In the genomic region with DNA sequence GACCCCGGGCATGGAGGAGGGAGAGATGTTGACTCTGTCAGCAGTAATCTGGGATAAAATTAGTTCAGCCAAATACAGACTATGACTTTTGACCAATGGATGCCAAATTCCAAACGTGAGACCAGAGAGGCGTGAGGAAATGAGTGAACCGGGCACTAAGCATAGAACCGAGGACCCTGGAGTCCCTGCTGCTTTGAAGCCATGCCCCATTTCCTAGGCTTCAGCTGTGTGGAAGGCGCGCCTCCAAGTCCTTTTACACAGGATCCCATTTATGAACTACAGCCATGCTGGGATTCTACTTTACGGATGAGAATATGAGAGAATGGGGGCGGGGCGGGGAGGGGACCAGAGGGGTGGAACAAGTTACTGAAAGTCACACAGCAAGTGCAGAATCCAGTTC, we compare ENCODE assay signal across 8 mouse cellular contexts.
DNase-seq lines count a peak whose midpoint lies in the region; ATAC-seq and TF ChIP-seq lines count a peak whose summit lies in the region.

No protein-coding gene starts in this region.

- 0 out of 2 replicates have a peak, but pooled peaks cover 5% of the 10 kb centered on the region for H3K9me3 ChIP-seq in heart, embryonic 15.5 days (replicated peaks)
- no peaks in the 10 kb centered on the region for H3K9me3 ChIP-seq in neural tube, embryonic 11.5 days (ENCODE audit: control insufficient read depth, low read length)
- H3K9me3 ChIP-seq in hindbrain, embryonic 16.5 days (ENCODE audit: control insufficient read depth, low read length), result no peaks in the 10 kb centered on the region
- no peaks in the 10 kb centered on the region for H3K9me3 ChIP-seq in stomach, postnatal 0 days (ENCODE audit: control insufficient read depth, low read length)

- WGBS in heart, embryonic 15.5 days, result 55% methylated on average over 10 of the region's 10 CpGs
- 67% methylated on average over 10 of the region's 10 CpGs for WGBS in neural tube, embryonic 11.5 days
- 62% methylated on average over 10 of the region's 10 CpGs for WGBS in hindbrain, embryonic 16.5 days
- 48% methylated on average over 10 of the region's 10 CpGs for WGBS in stomach, postnatal 0 days

- no peak overlapping the region; the same call in 1 of the 2 replicates for H3K4me2 ChIP-seq in heart, embryonic 15.5 days
- no peak overlapping the region for H3K4me2 ChIP-seq in neural tube, embryonic 11.5 days (ENCODE audit: low read depth)
- H3K4me2 ChIP-seq in hindbrain, embryonic 16.5 days (ENCODE audit: low read length), result no peak overlapping the region
- H3K4me2 ChIP-seq in stomach, postnatal 0 days (replicated peaks; ENCODE audit: low read depth), result 0 out of 2 replicates have a peak overlapping the region, but pooled peaks have one; percentile 23

- no peak overlapping the region for H3K9ac ChIP-seq in heart, embryonic 15.5 days
- no peak overlapping the region for H3K9ac ChIP-seq in neural tube, embryonic 11.5 days (ENCODE audit: low read length)
- H3K9ac ChIP-seq in hindbrain, embryonic 16.5 days (ENCODE audit: low read depth, low read length), result no peak overlapping the region
- no peak overlapping the region for H3K9ac ChIP-seq in stomach, postnatal 0 days (ENCODE audit: low read length)

- DNase-seq in heart, adult 8-10 months (ENCODE audit: low spot score), result no peak
- peak; percentile 35 for DNase-seq in neural tube, embryonic 11.5 days (ENCODE audit: low spot score)
- no peak for DNase-seq in neural tube, embryonic 10.5 days (ENCODE audit: extremely low spot score, low spot score)
- no peak for DNase-seq in stomach, postnatal 0 days (ENCODE audit: low spot score)
- DNase-seq in layer of hippocampus, postnatal 36 days, result no peak
- DNase-seq in left cerebral cortex, adult 8-10 months (ENCODE audit: low spot score in 2 of 2), result no peak

- H3K4me1 ChIP-seq in heart, embryonic 15.5 days (replicated peaks), result peaks cover 18% of the 10 kb centered on the region
- H3K4me1 ChIP-seq in neural tube, embryonic 11.5 days (ENCODE audit: control insufficient read depth, insufficient read depth, low read length), result peaks cover 6% of the 10 kb centered on the region; the same call in 1 of the 2 replicates
- peaks cover 14% of the 10 kb centered on the region for H3K4me1 ChIP-seq in hindbrain, embryonic 16.5 days (ENCODE audit: control insufficient read depth, insufficient read depth, low read depth, low read length)
- no peaks in the 10 kb centered on the region; the same call in none of the 2 replicates for H3K4me1 ChIP-seq in stomach, postnatal 0 days (replicated peaks; ENCODE audit: control insufficient read depth, insufficient read depth)

- H3K27ac ChIP-seq in heart, embryonic 15.5 days, result peak overlapping the region; percentile 54
- H3K27ac ChIP-seq in neural tube, embryonic 11.5 days (ENCODE audit: low read depth, low read length), result peak overlapping the region; percentile 45; the same call in 1 of the 2 replicates
- H3K27ac ChIP-seq in hindbrain, embryonic 16.5 days (ENCODE audit: low read depth, low read length), result peak overlapping the region; percentile 25; the same call in 1 of the 2 replicates
- H3K27ac ChIP-seq in stomach, postnatal 0 days (replicated peaks), result peak overlapping the region; percentile 78

- no peak overlapping the region for H3K4me3 ChIP-seq in heart, embryonic 15.5 days
- H3K4me3 ChIP-seq in neural tube, embryonic 11.5 days (ENCODE audit: low read depth, low read length), result no peak overlapping the region
- no peak overlapping the region for H3K4me3 ChIP-seq in hindbrain, embryonic 16.5 days (ENCODE audit: low read length)
- no peak overlapping the region for H3K4me3 ChIP-seq in stomach, postnatal 0 days (ENCODE audit: low read depth, low read length)

- TF ChIP-seq CTCF in stomach, postnatal 0 days (IDR thresholded peaks at IDR 0.05; ENCODE audit: low read depth), result no peak

- H3K27me3 ChIP-seq in heart, embryonic 15.5 days, result no peaks in the 10 kb centered on the region
- H3K27me3 ChIP-seq in neural tube, embryonic 11.5 days (ENCODE audit: control insufficient read depth, insufficient read depth, low read length), result no peaks in the 10 kb centered on the region
- H3K27me3 ChIP-seq in hindbrain, embryonic 16.5 days (replicated peaks; ENCODE audit: control insufficient read depth, insufficient read depth, low read length), result no peaks in the 10 kb centered on the region
- no peaks in the 10 kb centered on the region for H3K27me3 ChIP-seq in stomach, postnatal 0 days (ENCODE audit: control insufficient read depth, insufficient read depth, low read length)

- ATAC-seq in heart, embryonic 15.5 days (replicated peaks; ENCODE audit: insufficient number of reproducible peaks, insufficient read depth, low FRiP score, low read depth), result 0 out of 2 replicates have a peak, but pooled peaks have one; percentile 5
- ATAC-seq in neural tube, embryonic 11.5 days (ENCODE audit: insufficient read depth, low FRiP score, low TSS enrichment), result no peak
- ATAC-seq in hindbrain, embryonic 16.5 days, result peak; percentile 40; the same call in 1 of the 2 replicates
- ATAC-seq in stomach, postnatal 0 days (ENCODE audit: low FRiP score, low TSS enrichment), result 0 out of 2 replicates have a peak, but pooled peaks have one; percentile 1

- TF ChIP-seq EP300 in stomach, postnatal 0 days (optimal IDR thresholded peaks at IDR 0.05), result no peak

- H3K36me3 ChIP-seq in heart, embryonic 15.5 days, result no peaks in the 10 kb centered on the region
- H3K36me3 ChIP-seq in neural tube, embryonic 11.5 days (ENCODE audit: control insufficient read depth, insufficient read depth, low read length), result no peaks in the 10 kb centered on the region
- no peaks in the 10 kb centered on the region for H3K36me3 ChIP-seq in hindbrain, embryonic 16.5 days (ENCODE audit: control insufficient read depth, insufficient read depth, low read length)
- no peaks in the 10 kb centered on the region for H3K36me3 ChIP-seq in stomach, postnatal 0 days (ENCODE audit: control insufficient read depth, insufficient read depth, low read length)

Comparison
In these comparisons a context has a peak if more than half of its experiments do, and no peak if none do; other contexts are left out.
1. H3K27ac ChIP-seq: peak in every context shown above with its lines; median percentile 78 in stomach, postnatal 0 days; 54 in heart, embryonic 15.5 days; 45 in neural tube, embryonic 11.5 days; 25 in hindbrain, embryonic 16.5 days.